Mouse (Mus musculus): Measurements from ENCODE around the gene Ccdc61.

Ccdc61 gene

GRCm38 (mm10) chr7:18910241-18910831 lies at the start of gene Ccdc61:
Ccdc61 (minus strand) TSS chr7:18910415.
- in situ Hi-C loops (cut with MboI; ENCODE audit: low pct_unique_long_range_greater_than_20kb in 1 of 2, low sequenced_read_pairs in 2 of 2, unreplicated experiment in 1 of 2), result no loop called here

- in situ Hi-C loops (cut with MboI; ENCODE audit: low pct_unique_long_range_greater_than_20kb in 1 of 2, low sequenced_read_pairs in 2 of 2, unreplicated experiment in 1 of 2), result no loop called here
These were observed 49.2 kb upstream of the Ccdc61 start for GRCm38 (mm10) chr7:18959446-18959845.

- in situ Hi-C loops (cut with MboI; ENCODE audit: low pct_unique_long_range_greater_than_20kb in 1 of 2, low sequenced_read_pairs in 2 of 2, unreplicated experiment in 1 of 2), result no loop called here
These were observed 48.2 kb upstream of the Ccdc61 start for GRCm38 (mm10) chr7:18958384-18958766.

- in situ Hi-C loops (cut with MboI; ENCODE audit: low pct_unique_long_range_greater_than_20kb in 1 of 2, low sequenced_read_pairs in 2 of 2, unreplicated experiment in 1 of 2), result no loop called here
These were observed 47.6 kb upstream of the Ccdc61 start for GRCm38 (mm10) chr7:18957569-18958383.

GRCm38 (mm10) chr7:18951397-18951796 lies 41.2 kb upstream of the Ccdc61 start:
- in situ Hi-C loops (cut with MboI; ENCODE audit: low pct_unique_long_range_greater_than_20kb in 1 of 2, low sequenced_read_pairs in 2 of 2, unreplicated experiment in 1 of 2), result no loop called here

- in situ Hi-C loops (cut with MboI; ENCODE audit: low pct_unique_long_range_greater_than_20kb in 1 of 2, low sequenced_read_pairs in 2 of 2, unreplicated experiment in 1 of 2), result no loop called here
These were observed 40.5 kb upstream of the Ccdc61 start for GRCm38 (mm10) chr7:18950523-18951315.

- in situ Hi-C loops (cut with MboI; ENCODE audit: low pct_unique_long_range_greater_than_20kb in 1 of 2, low sequenced_read_pairs in 2 of 2, unreplicated experiment in 1 of 2), result no loop called here
These were observed 39.7 kb upstream of the Ccdc61 start for GRCm38 (mm10) chr7:18949781-18950522.

GRCm38 (mm10) chr7:18948151-18948550 lies 37.9 kb upstream of the Ccdc61 start:
- in situ Hi-C loops (cut with MboI; ENCODE audit: low pct_unique_long_range_greater_than_20kb in 1 of 2, low sequenced_read_pairs in 2 of 2, unreplicated experiment in 1 of 2), result no loop called here

GRCm38 (mm10) chr7:18942815-18943214 lies 32.6 kb upstream of the Ccdc61 start:
- in situ Hi-C loops (cut with MboI; ENCODE audit: low pct_unique_long_range_greater_than_20kb in 1 of 2, low sequenced_read_pairs in 2 of 2, unreplicated experiment in 1 of 2), result no loop called here

GRCm38 (mm10) chr7:18942376-18942775 lies 32.2 kb upstream of the Ccdc61 start:
- in situ Hi-C loops (cut with MboI; ENCODE audit: low pct_unique_long_range_greater_than_20kb in 1 of 2, low sequenced_read_pairs in 2 of 2, unreplicated experiment in 1 of 2), result no loop called here

GRCm38 (mm10) chr7:18927759-18928158 lies 17.5 kb upstream of the Ccdc61 start:
- in situ Hi-C loops (cut with MboI; ENCODE audit: low pct_unique_long_range_greater_than_20kb in 1 of 2, low sequenced_read_pairs in 2 of 2, unreplicated experiment in 1 of 2), result no loop called here

- in situ Hi-C loops (cut with MboI; ENCODE audit: low pct_unique_long_range_greater_than_20kb in 1 of 2, low sequenced_read_pairs in 2 of 2, unreplicated experiment in 1 of 2), result no loop called here
These were observed 16.7 kb upstream of the Ccdc61 start for GRCm38 (mm10) chr7:18926911-18927310.

GRCm38 (mm10) chr7:18926041-18926790 lies 16.0 kb upstream of the Ccdc61 start:
- in situ Hi-C loops (cut with MboI; ENCODE audit: low pct_unique_long_range_greater_than_20kb in 1 of 2, low sequenced_read_pairs in 2 of 2, unreplicated experiment in 1 of 2), result no loop called here

GRCm38 (mm10) chr7:18925162-18925938 lies 15.1 kb upstream of the Ccdc61 start, which contains the start of gene Nova2:
Nova2 (plus strand) TSS chr7:18925888.
- in situ Hi-C loops (cut with MboI; ENCODE audit: low pct_unique_long_range_greater_than_20kb in 1 of 2, low sequenced_read_pairs in 2 of 2, unreplicated experiment in 1 of 2), result no loop called here

- in situ Hi-C loops (cut with MboI; ENCODE audit: low pct_unique_long_range_greater_than_20kb in 1 of 2, low sequenced_read_pairs in 2 of 2, unreplicated experiment in 1 of 2), result no loop called here
These were observed 14.1 kb upstream of the Ccdc61 start for GRCm38 (mm10) chr7:18924321-18924720.

- in situ Hi-C loops (cut with MboI; ENCODE audit: low pct_unique_long_range_greater_than_20kb in 1 of 2, low sequenced_read_pairs in 2 of 2, unreplicated experiment in 1 of 2), result no loop called here
These were observed 13.5 kb upstream of the Ccdc61 start for GRCm38 (mm10) chr7:18923711-18924191.

GRCm38 (mm10) chr7:18923267-18923666 lies 13.1 kb upstream of the Ccdc61 start:
- in situ Hi-C loops (cut with MboI; ENCODE audit: low pct_unique_long_range_greater_than_20kb in 1 of 2, low sequenced_read_pairs in 2 of 2, unreplicated experiment in 1 of 2), result no loop called here

All from mouse embryonic stem cell (cell line).